Mouse (Mus musculus) intestine, postnatal 0 days (tissue): ENCODE data around the gene Gm5726. TPM values are rescaled to one million over a fixed set of nuclear protein-coding genes. Genes with fewer than 3 reads are reported as not detected.
"Not testable (repeated sequence)": the region's sequence is repeated elsewhere in the genome, so short reads cannot be mapped to it uniquely, and the experiment has no call there.

Experiments used
- ATAC-seq: fragments of 200-750 bp; cut with Nextera tagmentation; 2 replicates; pipeline ENCODE4 v1.8.0; 2017; ENCODE audit warnings: mild to moderate bottlenecking, moderate TSS enrichment, moderate library complexity
- H3K27ac ChIP-seq: fragments of 300-500 bp; sonication (generic); 2 replicates; pipeline ENCODE4 v1.5.1; 2014; ENCODE audit warnings: mild to moderate bottlenecking, low read depth, low read length, moderate library complexity
- H3K27me3 ChIP-seq: fragments of 300-500 bp; sonication (generic); replicated peaks from 2 replicates; pipeline ENCODE4 v1.6.1; 2014; ENCODE audit warnings: low read length, mixed read lengths; ENCODE audit not compliant: control insufficient read depth, insufficient read depth
- H3K36me3 ChIP-seq: fragments of 300-500 bp; sonication (generic); 2 replicates; pipeline ENCODE4 v1.6.1; 2014; ENCODE audit warnings: mild to moderate bottlenecking, moderate library complexity; ENCODE audit not compliant: control insufficient read depth, insufficient read depth
- H3K4me1 ChIP-seq: fragments of 300-500 bp; sonication (generic); replicated peaks from 2 replicates; pipeline ENCODE4 v1.6.1; 2014; ENCODE audit warnings: antibody characterized with exemption, low read length, mixed read lengths; ENCODE audit not compliant: control insufficient read depth, insufficient read depth
- H3K4me2 ChIP-seq: fragments of 300-500 bp; sonication (generic); replicated peaks from 2 replicates; pipeline ENCODE4 v1.6.1; 2014; ENCODE audit warnings: low read depth, mild to moderate bottlenecking, moderate library complexity
- H3K4me3 ChIP-seq: fragments of 300-500 bp; sonication (generic); 2 replicates; pipeline ENCODE4 v1.5.1; 2014; ENCODE audit warnings: low read depth, low read length
- H3K9ac ChIP-seq: fragments of 300-500 bp; sonication (generic); 2 replicates; pipeline ENCODE4 v1.6.1; 2014; ENCODE audit warnings: mild to moderate bottlenecking, low read depth, low read length
- H3K9me3 ChIP-seq: fragments of 300-500 bp; sonication (generic); 2 replicates; pipeline ENCODE4 v1.6.1; 2016; ENCODE audit warnings: mixed run types; ENCODE audit not compliant: control insufficient read depth
- WGBS: fragments of 180-500 bp; shearing (Covaris S2); extraction: QIAGEN DNeasy Blood & Tissue Kit; methylation state at CpG from one replicate; pipeline ENCODE4 v1.1.7; 2014; 5-methylcytosine and 5-hydroxymethylcytosine counted together
- polyA plus RNA-seq: library from polyadenylated mRNA; unstranded; fragments of >200 nt; fragmentation: Nextera tagmentation; extraction: Ambion mirVana; gene quantifications from 2 replicates; pipeline ENCODE4 v1.2.1, GENCODE M21; 2015

The Gm5726 gene
- polyA plus RNA-seq = not detected in 2 replicates

GRCm38 (mm10) chr7:20545657-20546056 lies at the start of gene Gm5726:
Gm5726 (minus strand) TSS chr7:20545757.
- WGBS = no CpG with 5 or more reads among the region's 1 CpGs
- not testable (repeated sequence) for H3K4me1 ChIP-seq, H3K9me3 ChIP-seq

GRCm38 (mm10) chr7:20576141-20576540 lies 30.6 kb upstream of the Gm5726 start, which contains the start of gene Gm4141:
Gm4141 (minus strand) TSS chr7:20576241.
- not testable (repeated sequence) for H3K4me1 ChIP-seq, H3K36me3 ChIP-seq, H3K9me3 ChIP-seq, H3K4me2 ChIP-seq, ATAC-seq, H3K27ac ChIP-seq, H3K9ac ChIP-seq, H3K4me3 ChIP-seq, H3K27me3 ChIP-seq
- WGBS = no CpG with 5 or more reads among the region's 3 CpGs

More at GRCm38 (mm10) chr7:20545657-20546056, at the start of gene Gm5726:
- H3K27ac ChIP-seq, H3K27me3 ChIP-seq, H3K4me3 ChIP-seq, H3K36me3 ChIP-seq, ATAC-seq, H3K4me2 ChIP-seq, H3K9ac ChIP-seq: not testable (repeated sequence)

- H3K27me3 ChIP-seq, ATAC-seq, H3K4me2 ChIP-seq, H3K9ac ChIP-seq, H3K36me3 ChIP-seq, H3K9me3 ChIP-seq, H3K27ac ChIP-seq, H3K4me3 ChIP-seq, H3K4me1 ChIP-seq: not testable (repeated sequence)
- no CpG with 5 or more reads among the region's 3 CpGs for WGBS
Observed at GRCm38 (mm10) chr7:20533537-20533936, 12.0 kb downstream of the Gm5726 start, which contains the start of gene Vmn1r104. Vmn1r104 (plus strand) TSS chr7:20533837.

GRCm38 (mm10) chr7:20510434-20510833 lies 35.1 kb downstream of the Gm5726 start, which contains the start of gene Vmn1r103:
Vmn1r103 (minus strand) TSS chr7:20510534.
- H3K36me3 ChIP-seq, ATAC-seq, H3K27me3 ChIP-seq, H3K4me2 ChIP-seq, H3K9ac ChIP-seq, H3K4me1 ChIP-seq, H3K4me3 ChIP-seq, H3K9me3 ChIP-seq, H3K27ac ChIP-seq: not testable (repeated sequence)
- no CpG with 5 or more reads among the region's 3 CpGs for WGBS

Other genes with a start within 250 kb of the Gm5726 start
- not detected in 2 replicates for gene Gm4133, start 211.7 kb downstream of the Gm5726 start, polyA plus RNA-seq
- gene Gm5728, start 170.3 kb downstream of the Gm5726 start, polyA plus RNA-seq = not detected in 2 replicates
- not detected in 2 replicates for gene Vmn1r100, start 127.8 kb downstream of the Gm5726 start, polyA plus RNA-seq
- not detected in 2 replicates for gene Vmn1r101, start 103.2 kb downstream of the Gm5726 start, polyA plus RNA-seq
- not detected in 2 replicates for gene Gm10670, start 70.8 kb downstream of the Gm5726 start, polyA plus RNA-seq
- not detected in 2 replicates for gene Vmn1r103, start 35.2 kb downstream of the Gm5726 start, polyA plus RNA-seq
- gene Vmn1r104, start 11.9 kb downstream of the Gm5726 start, polyA plus RNA-seq = not detected in 2 replicates
- not detected in 2 replicates for gene Gm4141, start 30.5 kb upstream of the Gm5726 start, polyA plus RNA-seq
- gene Gm4513, start 53.3 kb upstream of the Gm5726 start, polyA plus RNA-seq = not detected in 2 replicates
- gene Vmn1r107, start 123.2 kb upstream of the Gm5726 start, polyA plus RNA-seq = not detected in 2 replicates
- not detected in 2 replicates for gene Vmn1r111, start 157.5 kb upstream of the Gm5726 start, polyA plus RNA-seq
- gene Gm10668, start 184.9 kb upstream of the Gm5726 start, polyA plus RNA-seq = not detected in 2 replicates
- not detected in 2 replicates for gene Vmn1r112, start 225.4 kb upstream of the Gm5726 start, polyA plus RNA-seq
- gene Vmn1r113, start 241.5 kb upstream of the Gm5726 start, polyA plus RNA-seq = not detected in 2 replicates